Mouse (Mus musculus): ENCODE results near the gene Qpct. TPM values are rescaled to one million over a fixed set of nuclear protein-coding genes. Genes with fewer than 3 reads are reported as not detected.

The Qpct gene
- polyA plus RNA-seq, 1 experiment from 2014 or later, result 6.7 TPM

DNA sequence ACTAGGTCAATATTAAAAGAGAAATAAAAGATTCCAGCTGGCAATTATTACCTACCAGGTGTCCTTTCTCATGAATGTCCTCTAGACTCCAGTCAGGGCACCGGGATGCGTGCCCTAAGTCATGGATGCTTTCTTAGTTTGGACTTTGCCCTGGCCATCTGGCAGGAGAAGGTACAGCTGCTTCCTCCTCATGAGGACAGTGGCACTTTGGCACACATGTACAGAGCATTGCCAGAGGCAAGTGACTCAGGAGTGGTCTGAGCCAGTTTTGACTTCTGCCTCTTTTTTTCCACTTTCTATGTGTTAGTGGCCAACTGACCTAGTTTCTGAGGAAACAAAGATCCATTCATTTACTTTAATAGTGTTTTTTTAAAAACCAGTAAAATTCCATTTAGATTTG, 84.7 kb downstream of the Qpct start:
- no peak overlapping the region for H3K9ac ChIP-seq (ENCODE audit: low read depth, low read length)
- no peaks in the 10 kb centered on the region for H3K9me3 ChIP-seq (replicated peaks; ENCODE audit: low read length)
- ATAC-seq (replicated peaks; ENCODE audit: low FRiP score, low read depth) (no peak), DNase-seq (ENCODE audit: low spot score) (peak; percentile 30)
- 42% methylated on average over 2 of the region's 2 CpGs for WGBS
- H3K27ac ChIP-seq, result no peak overlapping the region
- H3K4me3 ChIP-seq (replicated peaks; ENCODE audit: low read depth, low read length), result no peak overlapping the region
- H3K36me3 ChIP-seq (ENCODE audit: insufficient read depth, low read length), result no peaks in the 10 kb centered on the region
- H3K27me3 ChIP-seq (ENCODE audit: insufficient read depth, low read length), result no peaks in the 10 kb centered on the region
- H3K4me2 ChIP-seq (ENCODE audit: low read length), result no peak overlapping the region
- no peaks in the 10 kb centered on the region for H3K4me1 ChIP-seq (replicated peaks; ENCODE audit: insufficient read depth, low read length)
- no peak for TF ChIP-seq CTCF (IDR thresholded peaks at IDR 0.05; ENCODE audit: low read depth)

Other genes with a start within 250 kb of the Qpct start
- 7.2 and 7.5 TPM in 2 replicates for gene Heatr5b, start 216.5 kb upstream of the Qpct start, polyA plus RNA-seq (2015; fragmentation: Nextera tagmentation; extraction: Ambion mirVana)
- gene Gpatch11, start 216.3 kb upstream of the Qpct start, polyA plus RNA-seq (2015; fragmentation: Nextera tagmentation; extraction: Ambion mirVana), result 47.7 and 52.5 TPM in 2 replicates
- 12.9 and 15.3 TPM in 2 replicates for gene Eif2ak2, start 169.3 kb upstream of the Qpct start, polyA plus RNA-seq (2015; fragmentation: Nextera tagmentation; extraction: Ambion mirVana)
- gene Sult6b1, start 144.9 kb upstream of the Qpct start, polyA plus RNA-seq (2015; fragmentation: Nextera tagmentation; extraction: Ambion mirVana), result 0.17 and 0.25 TPM in 2 replicates
- gene Cebpzos, start 135.4 kb upstream of the Qpct start, polyA plus RNA-seq (2015; fragmentation: Nextera tagmentation; extraction: Ambion mirVana), result 145 and 146 TPM in 2 replicates
- 58.9 and 64.4 TPM in 2 replicates for gene Cebpz, start 114.8 kb upstream of the Qpct start, polyA plus RNA-seq (2015; fragmentation: Nextera tagmentation; extraction: Ambion mirVana)
- 57.8 and 67.6 TPM in 2 replicates for gene Ndufaf7, start 114.8 kb upstream of the Qpct start, polyA plus RNA-seq (2015; fragmentation: Nextera tagmentation; extraction: Ambion mirVana)
- gene Prkd3, start 31.1 kb upstream of the Qpct start, polyA plus RNA-seq (2015; fragmentation: Nextera tagmentation; extraction: Ambion mirVana), result 27.5 and 28.9 TPM in 2 replicates

All from kidney, postnatal 0 days (tissue).